Mouse (Mus musculus) cerebellum, postnatal 25 days (tissue): Measurements from ENCODE around the gene Lhfp.
A peak's percentile ranks its signal among the peaks of the same experiment; 100 is the strongest.

ENCODE experiments used
- DNase-seq, 2 experiments: peaks; one replicate each; pipeline ENCODE4 v3.0.0; 2021; ENCODE audit warnings: mixed read lengths in 2 of 2

The Lhfp gene

DNA sequence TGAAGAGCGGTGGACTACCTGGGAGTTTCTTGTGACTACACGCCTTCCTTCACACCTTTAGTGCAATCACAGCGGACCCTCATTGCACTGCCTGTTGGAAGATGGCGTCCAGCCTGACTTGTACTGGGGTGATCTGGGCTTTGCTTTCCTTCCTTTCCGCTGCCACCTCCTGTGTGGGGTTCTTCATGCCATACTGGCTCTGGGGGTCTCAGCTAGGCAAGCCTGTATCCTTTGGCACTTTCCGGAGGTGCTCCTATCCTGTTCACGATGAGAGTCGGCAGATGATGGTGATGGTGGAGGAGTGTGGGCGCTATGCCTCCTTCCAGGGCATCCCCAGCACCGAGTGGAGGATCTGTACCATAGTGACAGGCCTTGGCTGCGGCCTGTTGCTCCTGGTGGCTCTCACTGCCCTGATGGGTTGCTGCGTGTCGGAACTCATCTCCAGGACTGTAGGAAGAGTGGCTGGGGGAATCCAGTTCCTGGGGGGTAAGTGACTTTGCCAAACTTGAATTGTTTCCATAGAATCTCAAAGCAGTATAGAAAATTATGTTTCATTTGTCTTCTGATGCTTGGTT, 2.0 kb downstream of the Lhfp start:
- peak; percentile 62 to 63 for DNase-seq

DNA sequence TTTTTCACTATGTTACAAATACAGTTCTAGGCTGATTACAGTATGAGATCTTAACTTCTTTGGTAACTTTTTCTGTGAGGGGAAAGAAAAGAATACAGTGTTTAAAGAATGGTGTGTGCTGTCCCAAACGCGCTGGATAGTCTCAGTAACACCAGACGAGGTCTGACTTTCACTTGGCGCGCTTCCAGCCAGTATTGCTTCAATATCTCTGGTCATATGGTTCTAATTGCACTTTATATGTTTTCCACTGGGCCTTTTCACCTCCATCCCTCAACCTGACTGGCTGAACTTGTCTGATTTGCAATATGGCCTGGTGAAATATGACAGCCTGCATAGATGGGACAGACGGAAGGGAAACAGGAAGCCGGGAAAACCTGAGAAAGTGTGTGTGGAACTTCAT, 2.9 kb downstream of the Lhfp start:
- peak; percentile 57 to 72 for DNase-seq

DNA sequence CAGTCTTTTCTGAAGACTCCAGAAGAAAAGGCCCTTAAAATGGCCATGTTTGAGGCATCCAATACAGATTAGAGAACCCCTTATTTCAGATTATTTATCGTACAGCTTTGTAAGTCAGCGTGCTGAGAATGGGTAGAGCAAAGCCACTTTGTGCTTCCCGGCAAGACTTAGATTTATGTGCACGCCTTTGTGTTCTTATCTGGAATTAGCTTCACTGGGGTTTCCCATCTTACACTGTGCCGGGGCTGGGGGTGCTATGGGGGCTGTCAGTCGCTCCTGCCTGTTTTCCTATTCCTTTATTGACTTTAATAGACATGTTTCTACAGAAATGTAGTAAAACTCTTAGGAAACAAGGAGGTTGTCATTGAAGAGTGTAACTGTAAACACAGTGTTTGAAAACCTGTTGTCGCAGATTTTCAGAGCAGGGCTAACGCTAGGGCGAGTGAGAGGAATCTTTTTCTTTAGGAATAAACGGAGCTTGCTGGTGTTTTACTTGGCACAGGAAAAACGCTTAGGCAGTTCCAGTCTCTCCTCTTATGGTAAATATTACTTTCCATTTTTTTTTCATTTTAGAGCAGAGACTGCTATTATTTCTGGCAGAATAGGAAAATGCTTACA, 3.5 kb downstream of the Lhfp start:
- DNase-seq, result peak in 1 of 2 experiments; percentile 48

DNA sequence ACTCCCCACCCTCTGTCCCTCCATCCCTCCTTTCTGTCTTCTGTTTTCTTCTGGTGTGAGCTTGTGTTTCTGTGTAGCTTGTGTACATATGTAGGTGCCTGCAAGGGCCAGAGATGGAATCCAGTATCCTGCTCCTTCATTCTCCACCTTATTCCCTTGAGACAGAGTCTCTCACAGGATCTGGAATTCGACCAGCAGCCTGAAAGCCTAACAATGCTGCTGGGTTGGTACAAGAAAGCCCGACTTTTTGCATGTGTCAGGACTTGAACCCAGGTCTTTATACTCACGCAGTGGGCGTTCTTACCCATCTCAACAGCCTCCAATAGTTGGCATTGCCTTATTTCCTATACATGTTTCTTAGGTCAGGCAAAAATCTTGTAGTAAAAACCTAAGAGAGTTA, 4.4 kb downstream of the Lhfp start:
- DNase-seq, result peak in 1 of 2 experiments; percentile 37

DNA sequence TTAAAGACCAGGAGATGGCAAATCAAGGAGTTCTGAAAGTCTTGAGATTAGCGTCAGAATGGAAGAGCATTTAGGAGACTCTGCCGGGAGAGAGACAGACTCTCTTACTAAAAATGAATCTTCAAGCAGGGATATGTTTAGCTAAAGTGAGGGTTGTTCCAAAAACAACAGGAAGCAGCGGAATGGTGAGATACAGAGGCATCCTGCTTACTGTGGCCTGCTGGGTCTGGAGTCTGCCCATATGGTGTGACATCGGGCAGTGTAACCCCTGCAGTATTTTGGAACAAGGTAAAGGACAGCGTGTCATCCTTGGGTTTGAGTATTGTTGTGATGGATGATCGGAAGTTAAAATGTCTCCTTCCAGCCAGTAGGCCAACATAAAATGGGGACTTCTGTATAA, 5.0 kb downstream of the Lhfp start:
- peak; percentile 88 to 89 for DNase-seq

DNA sequence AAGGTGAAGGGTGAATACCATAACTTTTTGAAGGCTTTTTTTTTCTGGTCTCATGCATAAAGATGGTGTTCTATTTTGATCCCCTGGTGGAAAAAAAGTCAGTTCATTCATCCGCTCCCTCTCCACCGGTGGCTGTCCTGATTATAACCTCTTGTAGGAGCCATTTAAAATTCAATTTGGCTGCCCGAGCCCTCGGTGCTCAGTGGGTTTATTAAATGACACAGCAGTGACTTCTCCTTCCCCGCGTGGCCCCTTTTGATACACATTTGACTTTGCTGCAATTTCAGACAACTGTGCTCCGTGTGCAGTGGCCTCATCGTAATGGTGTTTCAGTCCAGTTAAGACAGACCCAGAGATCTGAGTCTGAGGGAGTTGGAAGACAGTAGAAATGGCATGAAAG, 11.1 kb downstream of the Lhfp start:
- no peak for DNase-seq

DNA sequence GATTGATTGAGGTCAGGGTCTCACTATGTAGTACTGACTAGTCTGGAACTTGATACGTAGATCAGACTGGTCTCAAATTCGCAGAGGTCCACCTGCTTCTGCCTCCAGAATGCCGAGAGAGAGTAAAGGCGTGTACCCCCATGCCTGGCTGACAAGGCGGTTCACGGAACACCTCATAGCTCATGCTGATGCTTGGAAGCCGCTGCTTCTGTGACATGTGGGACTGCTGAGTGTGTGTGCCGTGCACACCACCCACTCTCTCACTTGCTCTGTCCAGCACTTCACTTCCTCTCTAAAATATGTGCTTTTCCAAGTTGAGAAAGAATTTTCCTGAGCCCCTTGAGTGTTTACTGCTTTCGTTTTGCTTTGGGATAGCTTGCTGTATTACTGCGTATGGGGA, 15.1 kb downstream of the Lhfp start:
- DNase-seq, result no peak

DNA sequence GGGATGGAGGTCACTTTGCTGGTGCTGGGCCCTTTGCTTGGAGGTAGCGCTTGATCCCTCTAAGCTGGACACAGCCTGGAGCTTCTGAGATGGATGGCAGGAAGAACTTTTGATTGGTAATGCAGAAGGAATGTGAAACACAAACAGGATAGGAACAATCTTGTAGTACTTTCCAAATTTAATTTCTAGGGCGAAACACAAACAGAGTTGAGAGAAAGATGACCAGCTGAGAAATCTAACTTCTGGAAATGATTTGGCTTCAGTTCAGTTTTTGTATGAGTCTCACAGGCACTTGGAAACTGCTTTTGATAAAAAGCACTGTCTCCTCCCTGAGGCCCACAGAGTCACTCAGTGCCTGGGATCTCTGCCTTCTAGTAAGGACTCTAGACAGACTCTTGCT, 18.6 kb downstream of the Lhfp start:
- no peak for DNase-seq

DNA sequence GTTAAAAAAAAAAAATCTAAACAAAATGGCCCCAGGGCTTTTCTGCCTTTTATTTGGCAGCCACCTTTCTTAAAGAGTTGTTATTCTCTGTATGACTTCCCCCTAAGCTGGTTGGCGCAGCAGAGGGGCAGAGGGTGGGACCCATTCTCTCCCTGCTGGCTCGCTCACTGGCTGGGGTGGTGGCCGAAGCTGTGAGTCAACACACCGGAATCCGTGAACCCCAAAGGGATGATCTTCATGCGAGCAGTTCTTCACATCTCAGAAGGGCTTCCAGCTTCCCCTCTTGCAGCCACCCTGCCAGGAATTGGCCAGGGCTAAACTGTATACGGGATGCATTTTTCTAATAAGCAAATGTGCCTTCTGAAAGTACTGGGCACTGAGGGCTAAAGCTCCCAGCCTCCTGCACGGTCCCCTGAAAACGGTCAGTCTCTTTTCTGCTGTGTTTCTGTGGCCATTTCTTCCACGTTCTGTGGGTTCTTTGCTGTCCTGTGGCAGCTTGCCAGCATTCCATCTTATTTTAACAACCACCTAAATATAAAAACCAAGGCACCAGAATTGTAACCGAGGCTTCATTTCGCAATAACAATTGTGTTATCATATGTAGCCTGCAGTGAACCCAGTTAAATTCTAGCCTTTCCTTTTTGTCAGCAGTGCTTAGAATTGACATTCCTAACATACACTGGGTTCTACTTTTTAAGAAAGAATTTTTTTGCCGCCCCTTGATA, 22.3 kb downstream of the Lhfp start:
- peak; percentile 36 to 45 for DNase-seq

DNA sequence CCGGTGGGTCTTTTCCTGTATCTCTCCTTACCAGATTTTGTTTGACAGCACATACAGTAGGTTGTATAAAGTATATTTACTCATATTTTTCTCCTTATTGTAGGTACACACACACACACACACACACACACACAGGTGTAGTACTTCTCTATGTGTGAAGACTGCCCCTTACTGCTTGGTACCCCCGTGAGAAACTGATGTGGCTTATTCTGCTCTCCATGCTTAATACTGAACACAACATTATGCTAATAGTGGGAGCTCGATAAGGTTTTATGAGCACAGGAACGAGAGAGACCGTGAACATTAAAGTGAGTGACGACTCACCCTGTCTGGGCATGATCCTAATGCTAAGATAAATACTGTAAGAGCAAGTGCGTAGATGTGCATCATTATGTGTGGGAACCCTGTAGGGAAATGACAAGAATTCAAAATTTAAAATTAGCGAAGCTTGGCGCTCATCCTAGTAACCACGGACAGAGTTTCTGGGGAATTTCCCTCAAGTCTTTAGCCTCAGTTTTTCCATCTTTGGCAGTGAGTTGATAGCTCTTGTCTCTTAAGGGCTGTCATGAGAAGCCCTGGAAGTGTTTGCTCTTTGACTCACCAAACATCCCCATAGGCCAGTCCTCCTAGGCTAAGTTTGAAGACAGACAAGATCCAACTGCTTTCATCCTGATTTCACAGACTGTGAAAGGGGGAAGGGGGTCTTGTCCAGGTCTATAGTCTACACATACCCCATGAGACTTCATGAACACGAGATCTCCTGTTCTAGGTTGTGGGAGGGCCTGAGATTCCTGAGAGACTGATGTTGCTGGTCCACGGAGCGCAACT, 24.2 kb downstream of the Lhfp start:
- DNase-seq, result peak in 1 of 2 experiments; percentile 2

DNA sequence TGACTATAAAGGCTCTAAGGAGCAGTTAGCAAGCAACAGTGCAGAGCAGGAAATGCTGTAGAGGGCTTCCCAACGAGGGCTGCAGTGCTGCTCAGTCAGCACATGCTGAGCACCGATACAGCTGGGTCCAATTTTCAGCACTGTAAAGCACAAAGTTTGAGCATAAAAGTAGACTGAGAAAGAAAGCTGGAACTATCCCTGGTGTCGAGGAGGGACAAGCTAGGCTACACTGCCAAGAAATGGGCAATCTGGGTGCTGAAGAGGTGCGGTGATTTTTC, 24.7 kb downstream of the Lhfp start:
- DNase-seq, result peak in 1 of 2 experiments; percentile 17

DNA sequence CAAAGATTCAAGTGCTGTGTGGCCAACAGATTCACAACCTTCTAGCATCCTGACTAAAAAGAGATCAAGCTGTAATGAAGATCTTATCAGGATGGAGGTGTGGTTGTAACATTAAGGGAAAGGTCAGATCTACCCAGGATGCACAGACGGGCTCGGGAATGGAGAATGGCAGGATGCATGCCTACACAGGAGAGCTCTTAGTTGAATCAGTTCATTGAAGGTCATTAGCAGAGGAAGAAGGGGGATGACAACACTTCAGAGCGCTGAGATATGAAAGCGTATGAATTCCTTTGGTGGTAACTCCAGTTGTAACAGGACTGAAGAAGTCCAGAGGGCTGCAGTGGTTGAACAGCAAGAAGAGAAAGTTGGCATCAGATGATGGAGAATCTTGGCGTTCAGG, 27.1 kb downstream of the Lhfp start:
- peak in 1 of 2 experiments; percentile 6 for DNase-seq

DNA sequence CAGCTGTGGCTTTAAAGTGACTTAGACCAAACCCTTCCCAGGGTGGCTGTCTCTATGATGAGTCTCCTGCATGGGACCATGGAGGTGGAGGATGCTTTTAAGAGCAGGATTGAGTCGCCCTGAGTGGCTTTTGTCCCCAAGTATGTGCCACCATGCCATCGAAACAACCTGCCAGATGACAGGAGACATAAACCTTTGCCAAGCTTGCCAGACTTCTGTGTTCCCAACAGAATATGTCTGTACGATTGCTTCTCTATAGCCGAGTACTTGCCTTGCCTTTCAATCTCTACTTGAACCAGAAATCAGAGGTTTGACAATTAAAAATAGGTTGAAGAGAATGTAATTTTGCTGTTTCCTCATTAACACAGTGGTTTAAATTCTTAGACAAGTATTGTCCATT, 32.9 kb downstream of the Lhfp start:
- DNase-seq, result peak in 1 of 2 experiments; percentile 5

DNA sequence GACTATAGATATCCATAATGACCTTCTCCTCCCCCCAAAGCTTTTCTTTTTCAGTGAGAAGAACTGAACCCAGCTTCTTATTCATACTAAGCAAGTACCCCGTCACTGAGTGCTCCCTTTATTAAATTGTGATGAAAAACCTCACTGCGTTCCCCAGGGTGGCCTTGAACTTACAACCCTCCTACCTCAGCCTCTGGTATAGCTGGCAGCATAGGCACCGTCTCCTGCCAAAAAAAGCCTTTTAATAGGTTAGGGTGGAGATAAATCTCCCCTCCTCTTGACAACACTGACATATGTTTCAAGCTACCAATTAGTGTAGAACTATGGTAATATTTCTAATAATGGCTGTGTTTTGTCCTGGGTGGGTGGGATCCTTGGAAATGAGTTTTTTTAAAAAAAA, 33.4 kb downstream of the Lhfp start:
- DNase-seq, result no peak

DNA sequence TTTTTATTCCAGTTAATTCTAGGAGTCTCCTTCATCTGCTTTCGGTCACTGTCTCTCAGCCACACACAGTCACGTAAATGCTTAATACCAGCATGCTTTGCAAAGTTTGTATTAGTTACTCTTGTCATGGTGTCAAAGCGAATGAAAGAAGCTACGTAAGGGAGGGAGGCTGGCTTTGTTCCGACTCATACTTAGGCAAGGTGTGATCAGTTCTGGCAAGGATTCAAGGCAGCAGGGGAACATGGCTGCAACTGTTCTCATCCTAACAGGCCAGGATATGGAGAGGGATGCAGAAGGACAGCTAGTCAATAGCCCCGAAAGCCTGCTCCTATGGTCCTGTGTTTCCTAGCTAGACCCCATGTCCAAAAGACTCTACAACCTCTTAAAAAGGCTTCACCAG, 39.0 kb downstream of the Lhfp start:
- DNase-seq, result peak in 1 of 2 experiments; percentile 42

DNA sequence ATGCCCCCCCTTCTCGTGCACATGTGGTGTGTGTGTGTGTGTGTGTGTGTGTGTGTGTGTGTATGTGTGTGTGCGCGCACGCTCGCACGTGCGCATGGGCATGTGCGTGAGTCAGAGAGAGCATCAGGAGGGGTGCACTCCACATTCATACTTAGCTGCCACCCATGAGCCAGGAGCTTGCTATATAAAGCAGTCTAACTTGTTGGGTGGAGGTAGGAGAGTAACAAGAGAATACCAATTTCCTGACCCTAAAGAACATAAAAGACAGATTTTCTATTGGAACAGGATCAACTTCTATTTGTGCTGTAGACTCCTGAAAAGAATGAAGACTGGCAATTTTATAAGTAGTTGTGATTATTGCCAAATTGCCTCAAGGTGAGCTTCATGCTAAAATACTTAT, 39.4 kb downstream of the Lhfp start:
- DNase-seq, result no peak

DNA sequence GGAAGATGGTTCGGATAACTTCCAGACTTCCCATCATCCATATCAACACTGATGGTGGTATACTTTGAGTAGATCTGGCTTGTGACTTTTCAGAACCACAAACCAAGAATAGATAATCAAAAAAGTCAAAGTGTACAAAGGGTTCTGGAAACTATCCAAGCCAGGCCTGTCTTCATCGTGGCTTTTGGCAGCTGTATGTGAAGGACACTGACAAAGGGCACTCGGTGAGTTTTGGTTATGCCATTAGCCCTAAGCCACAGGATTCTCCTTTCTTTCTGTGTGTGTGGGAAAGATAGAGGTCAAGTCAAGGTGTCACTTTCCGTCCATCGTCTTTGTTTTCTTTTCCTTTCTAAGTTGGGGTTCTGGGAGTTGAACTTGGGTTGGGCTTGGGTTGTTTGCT, 42.4 kb downstream of the Lhfp start:
- DNase-seq, result no peak

DNA sequence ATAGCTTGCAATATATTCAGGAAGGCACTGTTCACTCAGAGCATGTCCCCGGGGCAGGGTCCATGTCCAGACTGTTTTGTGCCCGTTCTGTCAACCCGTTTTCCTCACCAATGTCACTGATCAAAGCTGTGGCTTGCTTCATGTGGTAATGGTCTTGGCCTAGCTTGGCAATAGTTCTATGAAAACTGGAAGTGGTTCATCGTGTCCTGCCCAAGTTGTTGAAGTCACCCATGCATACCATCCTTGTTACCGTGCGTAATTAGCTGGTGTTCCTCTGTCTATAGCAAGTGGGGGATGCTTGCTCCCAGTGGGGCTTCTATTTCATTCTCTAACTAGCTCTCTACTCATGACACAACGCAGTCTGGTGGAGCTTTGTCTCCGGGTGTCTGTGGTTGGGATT, 43.5 kb downstream of the Lhfp start:
- no peak for DNase-seq

DNA sequence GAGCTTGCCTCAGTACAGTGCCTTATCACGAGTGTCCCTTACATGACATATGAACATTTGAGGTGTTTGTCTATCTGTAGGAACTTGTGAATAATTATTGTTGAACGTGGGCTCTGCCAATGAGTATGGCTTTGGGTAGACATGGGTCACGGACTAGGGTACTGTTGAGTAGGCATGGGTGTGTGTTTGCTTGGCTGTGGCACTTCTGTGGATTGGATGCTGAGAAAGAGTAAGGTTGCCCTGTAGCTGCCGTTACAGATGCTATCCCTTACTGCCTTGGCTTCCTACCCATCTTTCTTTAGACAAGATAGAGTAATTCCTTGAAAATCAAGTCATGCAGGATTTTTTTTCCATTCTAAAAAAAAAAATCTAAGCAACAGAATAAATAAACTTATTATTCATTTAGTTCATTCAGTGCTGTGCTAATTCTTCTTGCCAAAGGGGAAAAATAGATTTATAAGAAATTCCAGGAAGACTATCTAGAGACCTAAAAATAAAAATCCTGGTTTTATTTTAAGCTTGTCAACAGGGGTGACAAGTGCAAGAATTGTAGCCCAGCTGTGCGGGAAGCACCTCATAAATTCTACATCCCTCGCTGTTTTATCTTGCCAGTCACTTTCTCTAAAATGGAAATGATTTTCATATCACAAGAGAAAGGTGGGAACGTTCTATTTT, 45.3 kb downstream of the Lhfp start:
- no peak for DNase-seq

DNA sequence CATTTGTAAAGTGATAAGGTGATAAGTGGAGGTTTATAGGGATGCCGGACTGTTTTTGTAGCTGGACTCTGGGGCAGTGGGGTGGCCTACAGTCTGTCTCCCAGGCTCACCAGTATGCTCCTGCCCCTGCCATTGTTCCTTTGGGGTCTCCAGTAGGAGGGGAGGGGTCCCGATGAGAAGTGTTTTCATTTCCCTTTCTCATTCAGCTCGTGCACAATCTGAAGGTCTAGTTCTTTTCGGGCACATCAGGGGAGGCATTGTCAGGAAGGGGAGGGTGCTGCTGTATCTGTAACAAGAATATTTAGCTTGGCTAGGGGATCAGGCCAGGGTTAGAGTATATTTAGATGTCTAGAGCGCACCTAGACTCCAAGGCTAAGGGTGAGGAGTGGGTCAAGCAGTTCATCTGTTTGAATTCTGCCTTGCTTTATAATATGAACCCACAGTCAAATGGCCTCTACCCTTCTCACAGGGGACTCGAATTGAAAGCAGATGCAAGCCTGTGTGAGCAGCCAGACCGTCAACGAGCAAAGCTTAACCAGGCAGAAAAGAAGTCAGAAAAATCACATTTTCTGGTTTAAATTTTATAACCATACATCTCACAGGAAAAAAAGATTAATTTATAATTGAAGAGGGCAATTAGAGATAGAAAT, 46.0 kb downstream of the Lhfp start:
- no peak for DNase-seq

DNA sequence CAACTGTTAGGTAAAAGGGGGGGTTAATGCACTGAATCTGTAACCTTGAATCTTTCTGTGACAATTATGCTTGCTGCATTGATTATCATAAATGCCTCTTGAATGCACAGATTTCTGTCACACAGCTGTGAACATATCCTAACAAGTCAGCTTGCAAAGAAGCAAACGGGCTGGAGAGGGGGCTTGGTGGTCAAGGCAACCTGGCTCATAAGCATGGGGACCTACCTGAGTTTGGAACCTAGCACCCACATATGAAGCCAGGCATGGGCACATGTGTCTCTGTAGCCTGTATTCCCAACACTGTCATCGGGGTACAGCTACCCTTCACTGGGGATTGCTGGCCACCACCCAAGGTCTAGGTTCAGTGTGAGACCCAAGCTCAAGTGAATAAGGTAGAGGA, 48.6 kb downstream of the Lhfp start:
- DNase-seq, result no peak

DNA sequence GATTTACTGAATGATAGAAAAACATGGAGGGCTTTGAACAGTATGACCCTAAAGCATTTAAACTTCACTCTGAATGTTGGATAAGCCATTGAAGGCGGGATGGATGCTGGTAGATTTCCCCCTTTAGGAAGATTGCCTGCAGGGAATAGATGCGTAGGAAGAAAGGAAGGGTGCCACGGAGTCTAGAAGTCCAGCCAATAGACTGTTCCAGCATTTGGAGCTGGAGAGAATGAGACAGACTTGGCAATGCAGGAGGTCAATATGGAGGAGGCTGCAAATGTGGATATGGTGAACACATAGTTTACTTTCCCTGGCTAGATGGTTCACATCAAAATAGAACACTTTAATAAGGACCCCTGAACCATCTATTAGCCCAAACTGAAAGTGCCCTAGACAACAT, 58.9 kb downstream of the Lhfp start:
- DNase-seq, result peak; percentile 34 to 46

DNA sequence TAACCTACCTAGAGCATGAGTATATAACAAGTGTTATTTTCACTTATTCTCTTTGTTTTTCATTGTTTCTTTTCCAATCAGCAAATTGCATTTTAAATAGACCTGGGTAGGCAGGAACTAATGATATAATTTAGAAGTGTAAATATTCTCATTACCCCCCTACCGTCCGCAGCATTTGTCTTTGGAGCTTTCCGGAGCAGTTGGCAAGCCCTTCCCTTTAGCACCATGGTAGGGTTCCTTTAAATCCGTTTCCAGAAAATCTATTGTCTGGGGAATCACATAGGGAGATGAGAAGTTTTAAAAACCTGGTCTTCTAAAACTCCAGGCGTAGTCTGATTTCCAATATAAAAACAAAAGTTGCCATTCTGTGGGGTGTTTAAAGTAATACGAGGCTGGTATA, 59.5 kb downstream of the Lhfp start:
- peak in 1 of 2 experiments; percentile 48 for DNase-seq
